In genomic region chr3:103019462-103019861, GRCm38 (mm10) we compare ENCODE assay signal across 9 mouse cellular contexts. TPM values are rescaled to one million over a fixed set of nuclear protein-coding genes. Genes with fewer than 3 reads are reported as not detected.
A peak's percentile ranks its signal among the peaks of the same experiment; 100 is the strongest.
DNase-seq lines count a peak whose midpoint lies in the region; ATAC-seq lines count a peak whose summit lies in the region.
"Had no signal": no experiment of that assay in that cellular context is flagged by ENCODE, and none has a peak within 500 bp of the region (broad histone marks: within the 10 kb centered on the region; RNA-seq: fewer than 3 reads in every experiment).

No protein-coding gene starts in this region.

- no peaks in the 10 kb centered on the region for H3K27me3 ChIP-seq in megakaryocyte, embryonic 14.5 days (replicated peaks)
- H3K27me3 ChIP-seq in forebrain, embryonic 12.5 days = no peaks in the 10 kb centered on the region
- H3K27me3 ChIP-seq in intestine, embryonic 14.5 days (replicated peaks; ENCODE audit: control insufficient read depth, insufficient read depth, low read length) = no peaks in the 10 kb centered on the region
- H3K27me3 ChIP-seq in neural tube, embryonic 13.5 days = no peaks in the 10 kb centered on the region

- H3K4me1 ChIP-seq in megakaryocyte, embryonic 14.5 days = peaks cover 55% of the 10 kb centered on the region
- H3K4me1 ChIP-seq in forebrain, embryonic 12.5 days = peaks cover 13% of the 10 kb centered on the region
- peaks cover 8% of the 10 kb centered on the region for H3K4me1 ChIP-seq in intestine, embryonic 14.5 days (replicated peaks; ENCODE audit: control insufficient read depth, insufficient read depth, low read length)
- peaks cover 21% of the 10 kb centered on the region for H3K4me1 ChIP-seq in neural tube, embryonic 13.5 days (replicated peaks)

- H3K27ac ChIP-seq in forebrain, embryonic 12.5 days = no peak overlapping the region
- H3K27ac ChIP-seq in intestine, embryonic 14.5 days (ENCODE audit: low read depth) = peak overlapping the region; percentile 98; the same call in 1 of the 2 replicates
- peak overlapping the region; percentile 95; the same call in 1 of the 2 replicates for H3K27ac ChIP-seq in neural tube, embryonic 13.5 days (replicated peaks)

- WGBS in forebrain, embryonic 12.5 days = 96% methylated on average over 2 of the region's 2 CpGs
- WGBS in intestine, embryonic 14.5 days = 84% methylated on average over 2 of the region's 2 CpGs
- 96% methylated on average over 2 of the region's 2 CpGs for WGBS in neural tube, embryonic 13.5 days

- H3K4me2 ChIP-seq in forebrain, embryonic 12.5 days = peak overlapping the region; percentile 55
- H3K4me2 ChIP-seq in intestine, embryonic 14.5 days (ENCODE audit: low read length) = peak overlapping the region; percentile 53
- H3K4me2 ChIP-seq in neural tube, embryonic 13.5 days = peak overlapping the region; percentile 50

- no peak for DNase-seq in intestine, embryonic 14.5 days (ENCODE audit: low spot score)
- DNase-seq in ovary, postnatal 10 days (ENCODE audit: low spot score) = no peak
- no peak for DNase-seq in B cell, adult 2 months

- H3K9ac ChIP-seq in forebrain, embryonic 12.5 days = no peak overlapping the region
- H3K9ac ChIP-seq in intestine, embryonic 14.5 days (ENCODE audit: low read length) = no peak overlapping the region
- H3K9ac ChIP-seq in neural tube, embryonic 13.5 days = no peak overlapping the region

- no peak for ATAC-seq in megakaryocyte, adult 5-6 weeks (ENCODE audit: poor library complexity, severe bottlenecking)
- no peak for ATAC-seq in forebrain, embryonic 12.5 days (ENCODE audit: low FRiP score)
- ATAC-seq in intestine, embryonic 14.5 days (replicated peaks; ENCODE audit: low FRiP score, low TSS enrichment, low read depth) = no peak
- no peak for ATAC-seq in neural tube, embryonic 13.5 days (ENCODE audit: low read depth)
- no peak for ATAC-seq in inflammation-experienced regulatory T-cells, adult 6 months

- H3K4me3 ChIP-seq in megakaryocyte, embryonic 14.5 days (replicated peaks) = peak overlapping the region; percentile 98
- no peak overlapping the region; the same call in 1 of the 2 replicates for H3K4me3 ChIP-seq in forebrain, embryonic 12.5 days (replicated peaks)
- H3K4me3 ChIP-seq in intestine, embryonic 14.5 days (ENCODE audit: low read depth, low read length) = peak overlapping the region; percentile 99; the same call in 1 of the 2 replicates
- H3K4me3 ChIP-seq in neural tube, embryonic 13.5 days = no peak overlapping the region

- no peaks in the 10 kb centered on the region for H3K9me3 ChIP-seq in megakaryocyte, embryonic 14.5 days
- H3K9me3 ChIP-seq in forebrain, embryonic 12.5 days = no peaks in the 10 kb centered on the region
- H3K9me3 ChIP-seq in intestine, embryonic 14.5 days (ENCODE audit: control insufficient read depth, low read length) = no peaks in the 10 kb centered on the region
- H3K9me3 ChIP-seq in neural tube, embryonic 13.5 days = no peaks in the 10 kb centered on the region

- peaks cover 8% of the 10 kb centered on the region for H3K36me3 ChIP-seq in megakaryocyte, embryonic 14.5 days (replicated peaks; ENCODE audit: low read length)
- no peaks in the 10 kb centered on the region for H3K36me3 ChIP-seq in forebrain, embryonic 12.5 days (replicated peaks)
- H3K36me3 ChIP-seq in intestine, embryonic 14.5 days (ENCODE audit: control insufficient read depth, insufficient read depth, low read length) = no peaks in the 10 kb centered on the region
- H3K36me3 ChIP-seq in neural tube, embryonic 13.5 days = no peaks in the 10 kb centered on the region

RNA-seq across cellular contexts. Expression of gene Csde1, which starts 0.8 kb away (rescaled TPM):
- 1.1 and 6.2 TPM in 2 replicates for polyA plus RNA-seq in megakaryocyte, embryonic 14.5 days (2012; ENCODE audit: insufficient read depth, low replicate concordance)
- total RNA-seq in megakaryocyte, adult 5-6 weeks (2015) = 231 and 262 TPM in 2 replicates
- 467 and 491 TPM in 2 replicates for total RNA-seq in megakaryocyte, adult 5-6 weeks (2017)
- 532 and 540 TPM in 2 replicates for polyA plus RNA-seq in forebrain, embryonic 12.5 days (2016; fragmentation: Nextera tagmentation; extraction: Ambion mirVana)
- 378 and 381 TPM in 2 replicates for polyA plus RNA-seq in intestine, embryonic 14.5 days (2014; fragmentation: Nextera tagmentation; extraction: Ambion mirVana)
- polyA plus RNA-seq in neural tube, embryonic 13.5 days (2015; fragmentation: Nextera tagmentation; extraction: Ambion mirVana) = 406 and 467 TPM in 2 replicates
- 100 to 1,000 TPM; 511 to 704 (median 664) TPM for polyA plus RNA-seq in inflammation-experienced regulatory T-cells, adult 6 months (2017; shearing (Covaris generic))

RNA-seq across cellular contexts. Expression of gene Sike1, which starts 24.0 kb away (rescaled TPM):
- 0.36 and 2.5 TPM in 2 replicates for polyA plus RNA-seq in megakaryocyte, embryonic 14.5 days (2012; ENCODE audit: insufficient read depth, low replicate concordance)
- total RNA-seq in megakaryocyte, adult 5-6 weeks (2015) = 62.6 and 75.0 TPM in 2 replicates
- 65.9 and 74.4 TPM in 2 replicates for total RNA-seq in megakaryocyte, adult 5-6 weeks (2017)
- polyA plus RNA-seq in forebrain, embryonic 12.5 days (2016; fragmentation: Nextera tagmentation; extraction: Ambion mirVana) = 77.2 and 86.8 TPM in 2 replicates
- 54.3 and 61.3 TPM in 2 replicates for polyA plus RNA-seq in intestine, embryonic 14.5 days (2014; fragmentation: Nextera tagmentation; extraction: Ambion mirVana)
- 64.5 and 71.1 TPM in 2 replicates for polyA plus RNA-seq in neural tube, embryonic 13.5 days (2015; fragmentation: Nextera tagmentation; extraction: Ambion mirVana)
- 100 to 1,000 TPM in 1 of 3 experiments, 10 to 100 TPM in 2; 49.0 to 127 (median 51.8) TPM for polyA plus RNA-seq in inflammation-experienced regulatory T-cells, adult 6 months (2017; shearing (Covaris generic))

RNA-seq across cellular contexts. Expression of gene Nras, which starts 38.6 kb away (rescaled TPM):
- 1.3 and 2.9 TPM in 2 replicates for polyA plus RNA-seq in megakaryocyte, embryonic 14.5 days (2012; ENCODE audit: insufficient read depth, low replicate concordance)
- 75.9 and 83.9 TPM in 2 replicates for total RNA-seq in megakaryocyte, adult 5-6 weeks (2015)
- 58.3 and 59.8 TPM in 2 replicates for total RNA-seq in megakaryocyte, adult 5-6 weeks (2017)
- polyA plus RNA-seq in forebrain, embryonic 12.5 days (2016; fragmentation: Nextera tagmentation; extraction: Ambion mirVana) = 136 and 162 TPM in 2 replicates
- polyA plus RNA-seq in intestine, embryonic 14.5 days (2014; fragmentation: Nextera tagmentation; extraction: Ambion mirVana) = 103 and 122 TPM in 2 replicates
- polyA plus RNA-seq in neural tube, embryonic 13.5 days (2015; fragmentation: Nextera tagmentation; extraction: Ambion mirVana) = 103 and 114 TPM in 2 replicates
- 100 to 1,000 TPM in 1 of 3 experiments, 10 to 100 TPM in 2; 97.0 to 127 (median 97.6) TPM for polyA plus RNA-seq in inflammation-experienced regulatory T-cells, adult 6 months (2017; shearing (Covaris generic))

RNA-seq across cellular contexts. Expression of gene Ampd1, which starts 54.4 kb away (rescaled TPM):
- polyA plus RNA-seq in megakaryocyte, embryonic 14.5 days (2012; ENCODE audit: insufficient read depth, low replicate concordance) = not detected in 2 replicates
- total RNA-seq in megakaryocyte, adult 5-6 weeks (2015) = not detected in 2 replicates
- 0.44 TPM in 1 of 2 replicates, not detected in the other for total RNA-seq in megakaryocyte, adult 5-6 weeks (2017)
- polyA plus RNA-seq in forebrain, embryonic 12.5 days (2016; fragmentation: Nextera tagmentation; extraction: Ambion mirVana) = not detected in 2 replicates
- polyA plus RNA-seq in intestine, embryonic 14.5 days (2014; fragmentation: Nextera tagmentation; extraction: Ambion mirVana) = not detected in 2 replicates
- polyA plus RNA-seq in neural tube, embryonic 13.5 days (2015; fragmentation: Nextera tagmentation; extraction: Ambion mirVana) = 0.87 TPM in 1 of 2 replicates, not detected in the other
- polyA plus RNA-seq in inflammation-experienced regulatory T-cells, adult 6 months (2017; shearing (Covaris generic)) = 1 to 10 TPM in 1 of 3 experiments, under 1 TPM in 1, not detected in 1; 0.63 to 1.0 TPM
- total RNA-seq: common myeloid progenitor, adult 5-6 weeks had no signal

RNA-seq across cellular contexts. Expression of gene Nr1h5, which starts 55.5 kb away (rescaled TPM):
- polyA plus RNA-seq in megakaryocyte, embryonic 14.5 days (2012; ENCODE audit: insufficient read depth, low replicate concordance) = not detected in 2 replicates
- total RNA-seq in megakaryocyte, adult 5-6 weeks (2015) = not detected in 2 replicates
- total RNA-seq in megakaryocyte, adult 5-6 weeks (2017) = not detected in 2 replicates
- 0.09 TPM in 1 of 2 replicates, not detected in the other for polyA plus RNA-seq in forebrain, embryonic 12.5 days (2016; fragmentation: Nextera tagmentation; extraction: Ambion mirVana)
- polyA plus RNA-seq in intestine, embryonic 14.5 days (2014; fragmentation: Nextera tagmentation; extraction: Ambion mirVana) = not detected in 2 replicates
- 0.15 TPM in 1 of 2 replicates, not detected in the other for polyA plus RNA-seq in neural tube, embryonic 13.5 days (2015; fragmentation: Nextera tagmentation; extraction: Ambion mirVana)
- not detected for polyA plus RNA-seq in inflammation-experienced regulatory T-cells, adult 6 months (2017; shearing (Covaris generic))
- total RNA-seq: common myeloid progenitor, adult 5-6 weeks had no signal

Comparison
In these comparisons a context has a peak if more than half of its experiments do, and no peak if none do; other contexts are left out.
1. H3K4me3 ChIP-seq: peak in megakaryocyte, embryonic 14.5 days (single experiment) and intestine, embryonic 14.5 days (single experiment); none in forebrain, embryonic 12.5 days (single experiment) and neural tube, embryonic 13.5 days (single experiment).
2. RNA of gene Csde1, which starts 0.8 kb away (polyA plus RNA-seq): 511 to 704 TPM in inflammation-experienced regulatory T-cells, adult 6 months, 532 to 540 TPM in forebrain, embryonic 12.5 days, 406 to 467 TPM in neural tube, embryonic 13.5 days and 378 to 381 TPM in intestine, embryonic 14.5 days; 1.1 to 6.2 TPM in megakaryocyte, embryonic 14.5 days; every median in the first group is over 10 times any median in the second.
3. RNA of gene Sike1, which starts 24.0 kb away (polyA plus RNA-seq): 77.2 to 86.8 TPM in forebrain, embryonic 12.5 days, 64.5 to 71.1 TPM in neural tube, embryonic 13.5 days, 54.3 to 61.3 TPM in intestine, embryonic 14.5 days and 49.0 to 127 TPM in inflammation-experienced regulatory T-cells, adult 6 months; 0.36 to 2.5 TPM in megakaryocyte, embryonic 14.5 days; every median in the first group is over 10 times any median in the second.
4. RNA of gene Nras, which starts 38.6 kb away (polyA plus RNA-seq): 136 to 162 TPM in forebrain, embryonic 12.5 days, 103 to 114 TPM in neural tube, embryonic 13.5 days, 103 to 122 TPM in intestine, embryonic 14.5 days and 97.0 to 127 TPM in inflammation-experienced regulatory T-cells, adult 6 months; 1.3 to 2.9 TPM in megakaryocyte, embryonic 14.5 days; every median in the first group is over 10 times any median in the second.
5. Peak in every context shown above with its lines, with median percentiles within 50 percentile points of each other: H3K4me2 ChIP-seq.